Mouse (Mus musculus): ENCODE results near the gene Acad12.
"Not testable (repeated sequence)": the region's sequence is repeated elsewhere in the genome, so short reads cannot be mapped to it uniquely, and the experiment has no call there.

Acad12 gene

DNA sequence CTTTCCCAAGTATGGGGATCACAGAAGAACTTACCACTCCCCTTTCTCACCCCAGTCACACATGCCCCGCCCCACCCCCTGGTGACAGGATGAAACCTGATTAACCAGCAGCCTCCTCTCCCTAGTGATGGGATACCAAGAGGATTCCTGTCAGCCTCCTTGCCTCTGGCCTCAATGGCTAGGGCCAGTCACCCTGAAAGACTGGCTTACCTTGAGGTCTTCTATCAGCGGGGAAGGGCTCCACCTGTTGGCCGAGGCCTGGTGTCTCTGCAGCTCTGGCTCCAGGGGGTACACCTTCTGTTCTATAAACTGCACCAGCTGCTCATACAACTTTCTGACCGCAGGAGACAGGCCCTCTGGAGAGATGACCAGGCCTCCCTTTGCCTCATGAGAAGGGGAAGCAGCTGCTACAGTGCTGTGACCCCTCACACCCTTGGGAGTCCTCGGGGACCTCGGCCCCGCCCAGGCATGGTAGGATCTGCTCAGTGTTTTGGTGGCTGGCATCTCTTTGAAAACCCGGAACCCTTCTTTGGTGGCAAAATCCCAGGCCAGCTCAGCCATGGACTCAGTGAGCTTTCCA lies 9.1 kb downstream of the Acad12 start:
- not testable (repeated sequence) for DNase-seq

DNA sequence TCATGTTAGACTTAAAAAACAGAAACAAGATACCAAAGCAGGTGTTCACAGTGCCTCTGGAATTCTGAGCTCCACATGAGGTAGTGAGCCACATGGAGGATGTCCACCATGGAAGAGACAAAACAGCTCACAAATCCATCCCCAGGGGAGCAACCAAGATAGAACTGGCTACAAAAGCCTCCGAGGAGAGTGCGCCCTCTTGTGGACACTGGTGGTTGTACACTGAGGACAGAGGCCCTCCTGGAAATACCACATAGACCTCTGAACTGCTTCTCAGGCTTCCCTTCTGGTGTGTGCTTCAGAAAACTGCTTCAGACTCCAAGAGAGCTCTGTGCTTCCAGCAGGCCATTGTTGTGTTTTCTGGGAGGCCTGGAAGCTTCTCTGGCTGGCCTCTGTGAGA lies 12.6 kb downstream of the Acad12 start:
- peak; percentile 86 for DNase-seq

DNA sequence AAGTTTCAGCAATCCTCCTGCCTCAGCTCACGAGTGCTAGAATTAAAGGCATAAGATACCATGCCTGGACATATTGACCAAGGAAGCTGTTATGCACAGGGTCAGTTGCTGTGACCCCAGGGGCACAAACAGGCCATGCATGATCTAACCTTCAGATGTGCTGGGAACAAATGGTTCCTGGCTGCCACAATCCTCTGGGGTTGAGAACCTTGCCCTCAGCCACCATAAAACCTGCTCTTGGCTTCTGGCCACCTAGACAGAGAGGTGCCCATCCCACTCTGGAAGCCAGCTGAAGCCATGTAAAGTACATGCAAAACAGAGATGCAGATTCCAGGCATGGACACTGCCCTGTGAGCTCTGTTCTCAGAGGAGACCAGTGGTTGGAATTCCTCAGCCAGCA lies 14.9 kb downstream of the Acad12 start:
- DNase-seq: peak; percentile 55

DNA sequence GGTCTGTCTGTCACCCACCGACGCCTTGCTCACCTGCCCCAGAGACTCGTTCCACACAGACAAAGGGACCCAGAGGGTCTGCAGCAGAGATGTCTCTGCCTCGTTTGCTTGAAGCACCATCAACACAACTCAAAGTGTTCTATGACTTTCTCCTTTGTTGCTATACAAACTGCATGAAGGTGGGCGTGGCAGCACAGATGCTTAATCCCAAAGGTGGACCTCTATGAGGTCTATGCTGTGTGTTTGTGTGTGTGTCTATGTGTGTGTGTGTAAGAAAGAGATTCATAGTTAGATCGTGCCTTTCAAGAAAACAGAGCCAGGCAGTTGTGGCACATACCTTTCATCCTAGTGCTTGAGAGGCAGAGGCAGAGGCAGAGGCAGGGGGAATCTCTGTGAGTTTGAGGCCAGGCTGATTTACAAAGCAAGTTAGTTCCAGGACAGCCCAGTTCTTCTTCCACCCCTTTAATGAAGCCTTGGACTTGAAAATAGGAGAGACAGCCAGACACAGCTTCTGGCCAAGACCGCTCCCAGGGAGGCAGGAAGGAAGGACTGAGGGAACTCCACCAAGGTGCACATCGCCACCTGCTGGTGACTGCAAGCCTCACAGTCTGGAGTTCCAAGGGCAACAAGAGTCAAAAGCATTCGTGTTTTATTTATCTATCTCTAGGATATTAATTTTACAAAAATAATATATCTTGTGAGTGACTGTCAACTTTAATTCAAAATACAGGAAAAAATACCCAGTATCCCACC lies 17.0 kb downstream of the Acad12 start:
- DNase-seq: peak; percentile 95

DNA sequence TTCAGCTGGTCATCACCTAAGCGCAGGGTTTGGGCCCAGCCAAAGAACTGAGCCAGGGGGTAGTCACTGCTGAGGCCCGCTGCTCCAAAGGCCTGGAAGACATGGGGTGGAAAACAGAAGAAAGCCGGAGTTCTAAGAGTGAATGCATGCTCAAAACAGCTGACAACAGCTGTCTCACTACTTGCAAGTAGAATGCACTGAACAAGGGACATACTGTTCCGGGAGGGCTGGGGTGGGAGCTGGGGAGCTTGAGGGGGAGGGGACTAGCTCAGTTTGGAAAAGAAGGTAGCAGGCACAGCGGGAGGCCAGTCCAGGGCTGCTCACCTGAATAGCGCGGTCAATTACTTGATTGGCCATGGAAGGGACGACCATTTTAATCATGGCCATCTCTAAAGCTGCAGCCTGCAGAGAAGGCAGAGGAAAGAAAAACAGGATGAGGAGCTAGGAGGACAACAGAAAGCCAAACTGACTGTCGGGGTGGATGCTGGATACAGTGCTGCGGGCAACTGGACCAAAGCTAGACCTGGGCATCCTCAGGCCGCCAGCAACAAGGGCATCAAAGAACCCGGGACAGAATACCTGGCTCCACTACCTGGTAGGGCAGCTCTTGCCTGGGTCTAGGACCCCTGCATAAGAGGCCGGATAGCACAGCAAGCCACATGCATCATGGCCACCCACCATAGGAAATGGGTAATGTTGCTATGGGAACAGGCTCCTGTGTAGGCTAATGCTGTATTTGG lies 19.7 kb downstream of the Acad12 start:
- no peak for DNase-seq

DNA sequence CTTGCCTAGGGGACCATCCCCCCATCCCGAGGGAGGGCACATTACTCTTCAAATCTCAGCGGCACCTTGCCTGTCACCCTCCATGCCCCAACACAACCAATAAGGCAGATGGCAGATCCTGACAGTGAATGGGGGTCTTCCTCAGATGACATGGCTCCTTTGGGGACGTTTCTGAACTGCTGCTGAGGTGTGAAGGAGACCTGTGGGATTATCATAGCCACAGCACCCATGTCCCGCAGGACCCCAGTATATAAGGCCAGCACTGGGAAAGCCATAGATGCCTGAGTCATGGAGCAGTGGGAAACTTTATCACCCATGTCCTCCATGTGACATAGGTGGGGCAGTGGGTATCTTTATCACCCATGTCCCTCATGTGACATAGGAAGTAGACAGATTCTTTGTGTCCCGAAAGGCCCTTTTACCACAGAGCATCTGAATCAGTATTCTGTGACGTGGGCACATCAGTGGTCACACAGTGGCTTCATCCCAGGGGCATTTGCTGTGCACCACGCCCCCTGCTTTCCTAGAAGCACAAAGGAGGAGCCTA lies 20.7 kb downstream of the Acad12 start:
- no peak for DNase-seq

DNA sequence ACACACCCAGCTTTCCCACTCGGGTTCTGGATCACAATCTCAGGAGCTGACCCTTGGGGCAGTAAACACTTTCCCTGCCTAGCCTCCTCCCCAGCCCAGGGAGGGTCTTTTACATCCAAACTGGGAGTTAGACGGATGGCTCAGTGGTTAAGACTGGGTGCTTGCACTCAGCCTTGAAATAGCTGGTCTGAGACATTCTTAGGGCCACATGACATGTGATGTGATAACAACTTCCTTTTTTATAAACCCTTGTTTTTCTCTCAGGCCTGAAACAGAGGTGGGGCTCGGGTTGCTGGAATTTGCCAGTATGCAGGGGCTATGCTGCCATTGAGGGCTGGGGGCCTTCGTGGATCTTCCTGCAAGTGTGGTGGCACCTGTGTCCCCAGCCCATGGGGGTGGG lies 21.4 kb downstream of the Acad12 start:
- DNase-seq: no peak

DNA sequence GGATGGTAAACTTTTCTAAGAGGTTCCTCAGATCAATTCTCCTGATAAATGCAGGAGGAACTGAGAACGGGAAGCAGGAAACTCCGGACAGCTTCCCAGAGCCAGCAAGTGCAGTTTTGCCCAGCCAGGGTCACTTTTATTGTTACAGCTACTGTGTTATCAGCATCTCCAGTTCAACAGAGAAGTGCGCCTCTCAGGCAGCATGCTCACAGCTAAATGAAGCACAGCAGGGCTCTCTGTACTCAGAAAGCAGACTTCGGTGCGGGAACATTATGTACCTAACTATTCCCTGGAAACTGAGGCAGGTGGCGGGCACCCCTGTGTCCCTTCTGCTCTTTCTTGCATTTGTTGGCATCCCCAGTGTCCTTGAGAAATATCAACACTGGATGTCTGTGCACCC lies 22.5 kb downstream of the Acad12 start:
- no peak for DNase-seq

DNA sequence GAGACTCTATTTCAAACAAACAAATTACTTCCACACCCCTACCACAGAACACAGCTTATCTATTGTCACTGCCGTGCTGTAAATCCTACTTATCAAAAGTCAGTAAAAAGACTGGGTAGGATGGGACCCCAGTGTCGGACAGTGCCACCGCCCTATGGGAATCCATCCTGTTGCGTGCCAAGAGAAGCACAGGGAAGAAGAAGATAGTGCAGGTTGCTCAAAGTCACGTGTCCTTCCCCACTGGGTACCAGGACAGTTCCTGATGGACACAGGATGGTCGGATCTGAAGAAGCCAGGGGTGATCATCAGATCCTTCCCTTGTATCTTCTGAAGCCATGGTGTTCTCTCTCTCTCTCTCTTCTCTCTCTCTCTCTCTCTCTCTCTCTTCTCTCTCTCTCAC lies 23.0 kb downstream of the Acad12 start:
- no peak for DNase-seq

DNA sequence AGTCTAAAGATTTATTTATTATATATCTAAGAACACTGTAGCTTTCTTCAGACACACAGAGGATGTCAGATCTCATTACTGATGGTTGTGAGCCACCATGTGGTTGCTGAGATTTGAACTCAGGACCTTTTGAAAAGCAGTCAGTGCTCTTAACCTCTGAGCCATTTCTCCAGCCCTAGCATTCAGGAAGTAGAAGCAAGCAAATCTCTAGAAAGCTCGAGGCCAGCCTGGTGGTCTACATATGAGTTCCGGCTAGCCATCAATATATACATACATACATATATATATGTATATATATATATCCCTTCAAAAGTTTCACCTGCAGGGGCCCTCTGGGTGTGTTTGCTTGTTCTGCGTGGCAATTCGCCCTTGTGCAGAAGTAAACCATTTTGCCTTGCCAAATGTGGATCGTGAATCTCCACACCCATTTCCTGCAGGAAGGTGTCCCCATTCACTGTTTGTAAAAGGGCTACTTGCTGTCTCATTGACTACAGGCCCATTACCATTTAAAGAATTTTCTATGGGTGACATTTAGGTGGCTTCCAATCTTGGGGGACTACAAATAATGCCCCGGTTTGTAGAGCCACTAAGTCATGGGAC lies 23.9 kb downstream of the Acad12 start:
- no peak for DNase-seq

DNA sequence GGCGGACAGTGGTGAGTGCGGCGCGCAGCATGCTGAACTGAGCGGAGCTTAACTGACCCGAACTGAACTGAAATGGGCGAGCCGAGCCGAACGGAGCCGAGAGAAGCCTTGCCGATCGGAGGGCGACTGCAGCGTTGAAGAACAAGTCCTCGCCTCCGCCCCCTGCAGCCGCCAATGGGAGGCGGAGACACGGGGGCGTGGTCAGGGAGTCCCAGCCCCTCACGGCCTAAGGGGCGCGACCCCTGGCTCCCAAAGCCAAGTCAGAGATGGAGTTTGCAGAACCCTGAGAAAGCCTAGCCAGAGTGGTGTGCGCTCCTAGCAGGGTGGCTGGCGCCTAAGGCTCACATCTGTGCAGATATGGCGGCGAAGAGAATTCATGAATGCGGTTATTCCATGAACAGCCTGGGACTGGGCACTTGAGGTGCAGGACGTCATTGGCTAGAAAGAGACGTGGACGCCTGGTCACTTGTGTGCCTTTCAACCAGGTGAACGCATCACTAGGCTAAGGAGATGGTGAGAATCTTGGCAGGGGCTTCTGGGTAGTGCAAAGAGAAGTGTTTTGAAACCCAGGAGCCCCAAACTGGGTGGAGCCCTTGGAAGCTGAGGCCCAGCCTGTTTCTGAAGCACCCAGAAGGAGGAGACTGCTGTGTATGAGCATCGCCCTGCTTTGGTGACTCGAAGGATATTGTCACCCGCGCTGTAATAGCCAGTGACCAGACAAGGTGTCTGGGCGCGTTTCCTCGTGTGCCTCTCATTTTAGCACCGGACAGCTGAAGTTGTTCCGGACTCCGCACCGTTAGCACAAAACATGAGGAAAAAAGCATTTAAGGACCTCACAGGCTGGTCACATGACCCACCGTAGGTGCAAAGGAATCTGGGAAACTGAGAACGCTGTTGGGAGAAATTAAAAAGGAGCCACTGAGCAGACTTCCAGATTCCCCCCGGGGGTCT lies 25.0 kb downstream of the Acad12 start, which contains the start of gene Aldh2:
TSS of gene Aldh2 (minus strand) at position 374 of the 951 bp plus-strand sequence.
- DNase-seq: peak; percentile 94

DNA sequence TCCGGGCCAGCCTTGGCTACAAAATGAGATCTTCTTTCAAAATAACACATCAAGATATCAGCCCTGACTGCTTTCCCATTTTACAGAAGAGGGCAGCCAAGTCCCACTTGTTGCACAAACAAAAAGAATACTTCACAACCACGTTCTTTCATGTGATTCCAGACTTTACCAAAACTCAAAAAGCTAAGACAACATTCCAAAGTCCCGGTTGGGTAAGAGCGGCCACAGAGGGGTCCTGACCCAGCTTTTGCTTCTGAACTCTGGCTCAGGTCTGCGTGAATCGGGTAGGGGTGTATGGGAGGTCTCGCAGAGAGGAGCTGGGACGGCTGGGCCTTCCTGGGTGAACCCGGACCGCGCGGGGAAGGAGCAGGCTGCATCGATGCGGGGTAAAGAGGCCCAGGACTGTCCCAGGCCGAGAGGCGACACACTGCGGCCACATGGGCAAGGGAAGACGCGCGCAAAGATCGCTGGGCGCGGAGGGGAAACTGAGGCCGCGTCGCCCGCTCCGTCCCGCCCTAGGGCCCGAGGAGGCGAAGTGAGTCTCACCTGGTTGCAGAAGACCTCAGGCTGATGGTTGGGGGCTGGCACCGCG lies 25.8 kb downstream of the Acad12 start:
- peak; percentile 35 for DNase-seq

DNA sequence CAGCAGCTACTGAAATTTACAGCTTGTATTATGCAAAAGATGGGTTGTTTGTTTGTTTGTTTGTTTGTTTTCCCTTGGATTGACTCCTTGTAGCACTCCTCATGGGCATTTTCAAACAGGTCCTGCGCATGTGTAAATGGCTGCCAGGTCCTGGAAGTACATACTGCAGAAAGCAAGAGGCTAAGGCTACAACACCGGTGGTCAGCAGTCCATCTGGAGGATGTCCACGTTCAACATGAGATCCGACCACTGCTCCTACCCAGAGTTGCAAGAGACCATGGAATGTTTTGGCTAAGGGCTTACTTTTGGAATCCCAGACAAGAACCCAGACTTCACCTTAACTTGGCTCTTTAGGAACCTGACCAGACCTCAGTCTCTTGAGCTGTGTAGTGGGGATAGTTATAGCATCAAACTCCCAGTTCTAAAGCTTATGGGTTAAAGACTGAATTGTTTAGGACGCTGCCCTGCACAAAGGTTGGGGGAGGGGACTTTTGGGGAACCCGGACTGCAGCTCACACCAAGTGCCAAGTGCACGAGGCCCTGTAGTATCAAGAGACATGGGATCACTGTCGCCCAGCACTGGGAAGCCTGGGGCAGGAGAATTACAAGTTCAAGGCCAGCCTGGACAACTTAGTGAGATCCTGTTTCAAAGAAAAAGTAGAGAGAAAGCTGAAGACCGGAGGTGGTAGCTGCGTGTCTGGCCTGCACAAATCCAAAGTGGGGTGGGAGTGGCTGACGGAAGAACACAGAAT lies 26.5 kb downstream of the Acad12 start:
- no peak for DNase-seq

DNA sequence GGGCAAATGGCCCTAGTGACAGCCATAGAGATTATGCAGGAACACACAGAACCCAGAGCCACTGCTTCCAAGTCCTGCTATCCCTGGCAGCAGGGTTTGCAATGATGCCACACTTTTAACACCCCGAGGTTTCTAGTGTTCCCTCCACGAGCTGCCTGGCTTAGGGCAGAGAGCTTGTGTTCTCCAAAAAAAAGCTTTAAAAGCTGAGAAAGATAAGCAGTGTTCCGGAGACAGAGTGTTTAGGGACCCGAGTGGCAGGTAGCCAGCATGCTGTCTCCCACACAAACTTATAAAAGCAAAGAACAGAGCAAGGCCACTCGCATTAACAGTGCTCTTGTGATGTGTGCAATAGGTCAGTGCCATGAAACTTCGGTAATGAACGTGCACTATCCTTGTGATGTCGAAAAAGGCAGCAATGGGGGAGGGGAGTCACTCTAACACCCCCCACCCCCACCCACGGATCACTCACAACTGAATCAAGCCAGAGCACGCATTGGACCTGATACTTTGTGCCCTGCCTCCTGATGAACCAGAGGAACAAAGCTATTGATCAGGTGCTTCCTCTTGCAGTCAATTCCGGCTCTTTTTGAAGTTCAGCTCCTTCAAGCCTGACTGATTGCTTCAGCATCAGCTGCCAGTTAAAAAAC lies 27.2 kb downstream of the Acad12 start:
- no peak for DNase-seq

DNA sequence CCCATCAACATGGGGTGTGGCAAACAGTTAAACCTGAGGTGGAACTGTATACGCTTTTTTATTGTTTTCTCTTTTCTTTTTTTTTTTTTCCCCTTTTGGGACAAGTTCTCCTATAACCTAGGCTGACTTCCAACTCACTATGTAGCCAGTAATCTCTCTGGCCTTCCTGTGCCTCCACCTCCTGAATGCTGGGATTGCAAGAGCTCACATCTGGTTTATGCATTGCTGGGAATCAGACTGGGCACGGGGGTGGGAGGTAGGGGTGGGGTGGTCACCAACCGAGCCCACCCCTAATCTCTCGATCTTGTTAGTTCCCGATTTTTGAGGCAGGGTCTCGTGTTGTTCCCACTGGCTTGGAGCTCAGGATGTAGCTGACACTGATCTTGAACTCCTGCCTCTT lies 28.8 kb downstream of the Acad12 start:
- DNase-seq: no peak

DNA sequence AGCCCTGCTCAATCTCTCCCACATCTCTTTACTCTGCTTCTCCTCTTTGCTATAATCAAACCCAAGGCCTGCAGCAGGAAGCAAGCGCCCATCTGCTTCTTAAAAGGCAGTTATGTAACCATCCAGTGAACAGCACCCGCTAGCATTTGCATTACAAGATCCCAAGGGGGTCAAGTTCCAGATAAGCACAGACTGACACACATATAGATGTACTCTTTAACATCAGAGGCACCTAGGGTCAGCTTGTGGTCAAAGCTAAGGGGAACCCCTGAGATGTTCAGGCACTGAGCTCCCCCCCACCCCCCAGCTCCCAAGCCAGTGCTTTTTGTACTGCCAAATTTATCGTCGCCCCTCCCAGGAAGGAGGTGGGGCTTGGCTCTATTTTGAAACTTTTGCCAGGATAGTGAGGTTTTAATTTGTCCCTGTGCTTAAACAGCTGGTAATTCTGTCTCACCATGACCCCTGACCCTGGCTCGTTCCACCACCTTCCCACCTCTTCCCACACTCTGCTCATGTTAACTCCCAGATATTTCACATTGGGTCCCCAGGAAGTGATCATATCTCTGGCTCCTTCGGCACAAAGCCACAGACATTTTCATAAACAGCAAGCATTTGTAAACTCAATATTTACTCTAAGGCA lies 32.2 kb downstream of the Acad12 start:
- peak; percentile 67 for DNase-seq

DNA sequence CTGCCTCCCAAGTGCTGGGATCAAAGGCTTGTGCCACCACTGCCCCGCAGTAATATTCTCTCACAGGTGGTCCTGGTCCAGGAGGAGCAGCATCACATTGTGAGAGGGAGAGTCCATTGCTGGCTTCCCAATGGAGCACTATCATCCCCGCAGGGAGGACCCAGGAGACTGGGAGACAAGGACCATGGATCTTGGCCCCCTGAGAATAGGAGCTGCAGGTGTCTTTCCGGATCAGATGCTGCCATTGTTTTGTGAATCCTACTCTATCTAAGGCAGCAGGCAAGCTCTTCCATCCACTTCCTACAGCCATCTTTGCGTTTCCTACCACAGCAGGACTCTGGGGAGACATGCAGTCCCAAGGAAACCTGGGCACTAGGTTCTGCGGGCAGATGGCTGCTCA lies 33.0 kb downstream of the Acad12 start:
- no peak for DNase-seq

DNA sequence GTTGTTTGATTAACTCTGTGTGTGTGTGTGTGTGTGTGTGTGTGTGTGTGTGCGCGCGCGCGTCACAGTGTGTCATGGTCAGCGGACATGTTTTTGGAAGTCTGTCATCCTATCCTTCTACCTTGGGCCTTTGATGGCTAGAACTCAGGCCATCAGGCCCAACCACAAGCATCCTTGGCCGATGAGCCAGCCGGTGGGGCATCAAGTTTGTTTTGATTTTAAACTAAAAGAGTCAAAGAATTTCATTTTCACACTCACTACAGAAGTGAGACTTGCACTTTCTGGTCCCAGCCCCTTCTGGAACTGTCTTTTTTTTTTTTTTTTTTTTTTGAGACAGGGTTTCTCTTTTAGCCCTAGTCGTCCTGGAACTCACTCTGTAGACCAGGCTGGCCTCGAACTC lies 33.7 kb downstream of the Acad12 start:
- no peak for DNase-seq

DNA sequence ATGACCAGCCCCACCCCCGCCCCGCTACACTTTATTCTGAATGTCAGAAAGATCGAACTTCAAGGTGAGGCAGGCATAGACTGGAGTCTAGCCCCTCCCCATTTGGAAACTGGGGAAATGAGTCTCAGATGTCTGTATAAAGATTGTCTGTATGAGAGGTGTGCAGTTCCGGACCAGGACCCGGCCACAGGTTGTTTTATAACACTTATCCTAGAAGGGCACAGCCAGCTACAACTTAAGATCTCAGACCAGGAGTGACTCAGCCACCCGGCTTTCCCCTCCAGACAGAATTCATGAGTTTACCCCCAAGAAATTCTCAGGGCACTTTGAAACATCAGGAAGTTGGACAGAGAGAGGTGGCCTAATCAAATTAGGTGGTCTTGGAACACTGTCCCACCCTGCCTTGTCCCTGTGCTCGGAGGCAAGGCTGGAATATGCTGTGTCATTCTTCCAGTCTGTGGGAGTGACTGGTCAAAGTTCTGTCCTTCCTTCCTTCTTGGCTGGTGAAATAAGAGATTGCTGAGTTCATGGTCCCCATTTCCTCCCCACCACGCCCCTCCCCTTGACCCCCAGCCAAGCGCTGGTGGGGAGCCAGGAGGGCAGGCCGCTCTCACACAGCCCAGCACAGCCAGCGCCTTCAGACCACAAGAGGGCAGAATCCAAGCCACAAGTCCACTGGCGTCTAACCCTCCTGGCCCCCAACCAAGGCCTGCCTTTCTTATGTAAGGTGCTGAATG lies 34.8 kb downstream of the Acad12 start:
- DNase-seq: peak; percentile 100

All from kidney, adult 9 months (tissue).